Mouse (Mus musculus): ENCODE measurements at regions not wholly inside any gene's neighbourhood (a gene's known extent, or its start where the extent isn't known, plus 50 kb on each side); places are given as distances from the start of the nearest gene placed in this dataset.

DNA sequence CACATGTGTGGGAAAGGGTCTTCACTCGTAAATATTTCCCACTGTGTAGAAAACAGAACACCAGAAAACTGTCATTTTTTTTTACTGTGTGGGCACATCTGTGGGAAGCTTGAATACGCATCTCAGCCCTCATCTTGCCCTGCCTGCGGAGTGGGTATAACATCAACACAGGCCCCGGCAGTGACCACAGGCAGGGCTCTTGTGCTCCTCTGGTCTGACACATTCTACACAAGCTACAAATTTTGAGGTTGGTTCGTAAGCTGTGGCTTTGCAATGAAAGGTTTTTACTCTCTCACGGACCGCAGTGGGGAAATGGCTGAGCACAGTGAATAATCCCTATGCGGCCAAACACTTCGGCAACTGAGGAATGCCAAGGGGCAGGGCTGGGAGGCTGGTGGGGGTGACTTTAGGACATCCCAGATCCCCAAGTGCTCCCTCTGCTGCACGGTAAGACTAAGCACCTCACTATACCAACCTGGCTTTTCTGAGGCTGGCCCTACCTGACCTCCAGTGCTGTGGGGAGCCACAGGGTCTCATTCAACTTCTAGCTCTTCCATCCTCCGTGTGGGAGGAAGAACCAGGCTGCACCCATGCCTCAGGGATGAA, 422.9 kb downstream of the Cd83 start:
- TF ChIP-seq CTCF (IDR thresholded peaks at IDR 0.05; ENCODE audit: borderline replicate concordance, extremely low read depth, insufficient read depth, insufficient read length) (no peak), POLR2A (IDR thresholded peaks at IDR 0.05; ENCODE audit: borderline replicate concordance, extremely low read depth, insufficient read depth, insufficient read length, poor library complexity, severe bottlenecking) (no peak)

Data from brain, embryonic 14.5 days (tissue).